Mouse (Mus musculus): ENCODE measurements around the gene Yars2.

DNA sequence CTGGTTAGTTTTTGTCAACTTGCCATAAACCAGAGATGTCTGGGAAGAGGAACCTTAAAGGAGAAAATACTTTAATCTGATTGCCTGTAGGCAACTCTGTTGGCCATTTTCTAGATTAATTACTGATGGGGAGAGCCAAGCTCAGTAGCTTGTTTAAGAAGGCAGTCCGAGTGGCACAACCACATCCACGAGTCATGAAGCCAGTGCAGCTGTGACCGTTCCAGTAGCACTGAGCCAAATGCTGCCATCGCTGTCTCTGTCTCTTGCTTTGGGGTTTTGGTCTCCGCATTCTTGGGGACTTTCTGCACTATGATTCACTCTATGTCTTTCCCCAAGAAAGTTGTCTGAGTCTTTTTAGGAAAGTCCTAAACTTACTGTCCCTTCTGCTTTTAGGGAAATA is 43.7 kb downstream of the Yars2 start:
- TF ChIP-seq SMC3 (IDR thresholded peaks at IDR 0.05; ENCODE audit: low read depth, low read length) (no peak), TAL1 (IDR thresholded peaks at IDR 0.05; ENCODE audit: low read length) (no peak), GATA1 (IDR thresholded peaks at IDR 0.05; ENCODE audit: low read depth, low read length) (no peak), POLR2A (IDR thresholded peaks at IDR 0.05; ENCODE audit: control insufficient read depth in 1 of 2, insufficient read depth in 1 of 2, low read depth in 1 of 2, low read length in 2 of 2, poor library complexity in 1 of 2) (no peak)

Data from MEL (cell line).